Comparison of ENCODE assay signal across 8 mouse cellular contexts in the genomic region with DNA sequence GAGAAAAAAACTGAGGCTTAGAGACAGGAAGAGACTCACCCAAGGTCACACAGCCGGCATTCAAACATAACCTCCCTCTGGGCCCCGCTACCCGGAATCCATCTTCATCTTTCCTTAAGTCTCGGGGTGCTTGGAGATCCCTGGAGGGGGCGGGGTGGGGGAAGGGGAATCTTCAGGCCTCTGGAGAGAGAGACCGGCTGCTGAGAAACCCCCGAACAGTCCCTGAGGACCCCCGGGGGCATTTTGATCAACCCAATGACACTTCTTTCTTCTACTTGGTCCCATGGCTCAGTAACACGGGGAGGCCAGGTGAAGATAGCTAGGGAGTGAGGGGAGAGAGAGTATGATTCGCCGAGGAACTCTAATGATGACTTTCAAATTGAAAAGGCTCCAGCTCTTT. TPM values are rescaled to one million over a fixed set of nuclear protein-coding genes. Genes with fewer than 3 reads are reported as not detected.
DNase-seq lines count a peak whose midpoint lies in the region; ATAC-seq and TF ChIP-seq lines count a peak whose summit lies in the region.

No protein-coding gene starts in this region.

- peak overlapping the region; percentile 86 for H3K4me3 ChIP-seq in heart, embryonic 14.5 days (ENCODE audit: control insufficient read depth in 1 of 2, insufficient read depth in 1 of 2, low read depth in 1 of 2, low read length in 2 of 2)
- peak overlapping the region; percentile 70 for H3K4me3 ChIP-seq in hindbrain, embryonic 12.5 days
- peak overlapping the region; percentile 77 for H3K4me3 ChIP-seq in midbrain, embryonic 12.5 days

- no peak for TF ChIP-seq CTCF in brain, embryonic 14.5 days (IDR thresholded peaks at IDR 0.05; ENCODE audit: borderline replicate concordance, extremely low read depth, insufficient read depth, insufficient read length)

- ATAC-seq in heart, embryonic 14.5 days (ENCODE audit: insufficient number of reproducible peaks, insufficient read depth, low FRiP score, low read depth), result no peak
- ATAC-seq in hindbrain, embryonic 12.5 days (ENCODE audit: low FRiP score), result no peak
- no peak for ATAC-seq in midbrain, embryonic 12.5 days (ENCODE audit: low FRiP score, low read depth)
- no peak for ATAC-seq in CD4-positive, CD25-positive, alpha-beta regulatory T cell, adult 4 months
- ATAC-seq in megakaryocyte-erythroid progenitor cell, adult 5-6 weeks (replicated peaks; ENCODE audit: low FRiP score, low TSS enrichment, poor library complexity, severe bottlenecking), result no peak

- no peaks in the 10 kb centered on the region for H3K27me3 ChIP-seq in heart, embryonic 14.5 days (ENCODE audit: control insufficient read depth, insufficient read depth, low read length)
- H3K27me3 ChIP-seq in hindbrain, embryonic 12.5 days, result no peaks in the 10 kb centered on the region
- no peaks in the 10 kb centered on the region for H3K27me3 ChIP-seq in midbrain, embryonic 12.5 days

- 5% methylated on average over 11 of the region's 11 CpGs for WGBS in heart, embryonic 14.5 days
- WGBS in hindbrain, embryonic 12.5 days, result 7% methylated on average over 11 of the region's 11 CpGs
- WGBS in midbrain, embryonic 12.5 days, result 8% methylated on average over 11 of the region's 11 CpGs

- H3K36me3 ChIP-seq in heart, embryonic 14.5 days (ENCODE audit: control insufficient read depth, insufficient read depth, low read length), result peaks cover 28% of the 10 kb centered on the region
- peaks cover 13% of the 10 kb centered on the region; the same call in 1 of the 2 replicates for H3K36me3 ChIP-seq in hindbrain, embryonic 12.5 days
- H3K36me3 ChIP-seq in midbrain, embryonic 12.5 days, result peaks cover 9% of the 10 kb centered on the region; the same call in 1 of the 2 replicates

- peak overlapping the region; percentile 97 for H3K9ac ChIP-seq in heart, embryonic 14.5 days (ENCODE audit: low read length)
- H3K9ac ChIP-seq in hindbrain, embryonic 12.5 days, result peak overlapping the region; percentile 91
- peak overlapping the region; percentile 83 for H3K9ac ChIP-seq in midbrain, embryonic 12.5 days (replicated peaks)

- peak overlapping the region; percentile 84 for H3K4me2 ChIP-seq in heart, embryonic 14.5 days (ENCODE audit: low read length)
- H3K4me2 ChIP-seq in hindbrain, embryonic 12.5 days (replicated peaks), result peak overlapping the region; percentile 79
- peak overlapping the region; percentile 88 for H3K4me2 ChIP-seq in midbrain, embryonic 12.5 days (replicated peaks)

- no peaks in the 10 kb centered on the region for H3K9me3 ChIP-seq in heart, embryonic 14.5 days (ENCODE audit: control insufficient read depth, low read length)
- no peaks in the 10 kb centered on the region for H3K9me3 ChIP-seq in hindbrain, embryonic 12.5 days (replicated peaks)
- H3K9me3 ChIP-seq in midbrain, embryonic 12.5 days, result no peaks in the 10 kb centered on the region

- TF ChIP-seq POLR2A in brain, embryonic 14.5 days (IDR thresholded peaks at IDR 0.05; ENCODE audit: borderline replicate concordance, extremely low read depth, insufficient read depth, insufficient read length, poor library complexity, severe bottlenecking), result no peak

- no peak for DNase-seq in heart, adult 11 months
- DNase-seq in brain, embryonic 14.5 days (ENCODE audit: low read depth), result peak; percentile 30
- no peak for DNase-seq in thymus, postnatal 14 days

- peaks cover 15 to 33% of the 10 kb centered on the region in 2 experiments for H3K4me1 ChIP-seq in heart, embryonic 14.5 days (ENCODE audit: control insufficient read depth in 2 of 2, insufficient read depth in 2 of 2, low read length in 2 of 2)
- H3K4me1 ChIP-seq in hindbrain, embryonic 12.5 days, result peaks cover 30% of the 10 kb centered on the region
- H3K4me1 ChIP-seq in midbrain, embryonic 12.5 days, result peaks cover 31% of the 10 kb centered on the region

- peak overlapping the region; percentile 91 to 92 for H3K27ac ChIP-seq in heart, embryonic 14.5 days (replicated peaks in 1 of 2; ENCODE audit: control insufficient read depth in 1 of 2, insufficient read depth in 1 of 2, low read depth in 2 of 2, low read length in 2 of 2)
- peak overlapping the region; percentile 82 for H3K27ac ChIP-seq in hindbrain, embryonic 12.5 days
- H3K27ac ChIP-seq in midbrain, embryonic 12.5 days (replicated peaks), result no peak overlapping the region; the same call in 1 of the 2 replicates

RNA-seq across cellular contexts. Expression of gene Dact3, which starts 0.9 kb away (rescaled TPM):
- 13.2 and 13.8 TPM in 2 replicates for polyA plus RNA-seq in heart, embryonic 14.5 days (2014; fragmentation: Nextera tagmentation; extraction: Ambion mirVana)
- 41.7 and 43.6 TPM in 2 replicates for polyA plus RNA-seq in brain, embryonic 14.5 days (2012; rRNA removed)
- polyA plus RNA-seq in hindbrain, embryonic 12.5 days (2016; fragmentation: Nextera tagmentation; extraction: Ambion mirVana), result 9.0 and 10.4 TPM in 2 replicates
- polyA plus RNA-seq in midbrain, embryonic 12.5 days (2016; fragmentation: Nextera tagmentation; extraction: Ambion mirVana), result 4.7 and 6.2 TPM in 2 replicates
- polyA plus RNA-seq in CD4-positive, CD25-positive, alpha-beta regulatory T cell, adult 4 months (2017; shearing (Covaris generic)), result not detected
- 0.27 TPM in 1 of 2 replicates, not detected in the other for total RNA-seq in megakaryocyte-erythroid progenitor cell, adult 5-6 weeks (2014; fragmentation: Nextera tagmentation)
- total RNA-seq in megakaryocyte-erythroid progenitor cell, adult 5-6 weeks (2017), result 0.75 TPM in 1 of 2 replicates, not detected in the other

RNA-seq across cellular contexts. Expression of gene Gng8, which starts 15.6 kb away (rescaled TPM):
- polyA plus RNA-seq in heart, embryonic 14.5 days (2014; fragmentation: Nextera tagmentation; extraction: Ambion mirVana), result 4.2 and 6.9 TPM in 2 replicates
- polyA plus RNA-seq in brain, embryonic 14.5 days (2012; rRNA removed), result 11.5 and 15.5 TPM in 2 replicates
- 12.1 and 13.6 TPM in 2 replicates for polyA plus RNA-seq in hindbrain, embryonic 12.5 days (2016; fragmentation: Nextera tagmentation; extraction: Ambion mirVana)
- polyA plus RNA-seq in midbrain, embryonic 12.5 days (2016; fragmentation: Nextera tagmentation; extraction: Ambion mirVana), result 12.1 and 26.0 TPM in 2 replicates
- not detected for polyA plus RNA-seq in CD4-positive, CD25-positive, alpha-beta regulatory T cell, adult 4 months (2017; shearing (Covaris generic))
- total RNA-seq in megakaryocyte-erythroid progenitor cell, adult 5-6 weeks (2014; fragmentation: Nextera tagmentation), result not detected in 2 replicates
- 2.6 TPM in 1 of 2 replicates, not detected in the other for total RNA-seq in megakaryocyte-erythroid progenitor cell, adult 5-6 weeks (2017)

RNA-seq across cellular contexts. Expression of gene Ptgir, which starts 30.3 kb away (rescaled TPM):
- polyA plus RNA-seq in heart, embryonic 14.5 days (2014; fragmentation: Nextera tagmentation; extraction: Ambion mirVana), result 0.38 and 0.57 TPM in 2 replicates
- 0.47 and 0.75 TPM in 2 replicates for polyA plus RNA-seq in brain, embryonic 14.5 days (2012; rRNA removed)
- polyA plus RNA-seq in hindbrain, embryonic 12.5 days (2016; fragmentation: Nextera tagmentation; extraction: Ambion mirVana), result 1.6 and 2.1 TPM in 2 replicates
- 1.1 and 1.2 TPM in 2 replicates for polyA plus RNA-seq in midbrain, embryonic 12.5 days (2016; fragmentation: Nextera tagmentation; extraction: Ambion mirVana)
- 10 to 100 TPM in 1 of 2 experiments, 1 to 10 TPM in 1; 7.9 to 10.2 TPM for polyA plus RNA-seq in CD4-positive, CD25-positive, alpha-beta regulatory T cell, adult 4 months (2017; shearing (Covaris generic))
- not detected in 2 replicates for total RNA-seq in megakaryocyte-erythroid progenitor cell, adult 5-6 weeks (2014; fragmentation: Nextera tagmentation)
- total RNA-seq in megakaryocyte-erythroid progenitor cell, adult 5-6 weeks (2017), result not detected in 2 replicates

RNA-seq across cellular contexts. Expression of gene Prkd2, which starts 33.3 kb away (rescaled TPM):
- polyA plus RNA-seq in heart, embryonic 14.5 days (2014; fragmentation: Nextera tagmentation; extraction: Ambion mirVana), result 11.2 and 12.5 TPM in 2 replicates
- polyA plus RNA-seq in brain, embryonic 14.5 days (2012; rRNA removed), result 13.9 and 14.0 TPM in 2 replicates
- 8.8 and 9.3 TPM in 2 replicates for polyA plus RNA-seq in hindbrain, embryonic 12.5 days (2016; fragmentation: Nextera tagmentation; extraction: Ambion mirVana)
- 10.2 and 12.0 TPM in 2 replicates for polyA plus RNA-seq in midbrain, embryonic 12.5 days (2016; fragmentation: Nextera tagmentation; extraction: Ambion mirVana)
- polyA plus RNA-seq in CD4-positive, CD25-positive, alpha-beta regulatory T cell, adult 4 months (2017; shearing (Covaris generic)), result 10 to 100 TPM; 57.3 to 60.0 TPM
- 14.2 and 19.8 TPM in 2 replicates for total RNA-seq in megakaryocyte-erythroid progenitor cell, adult 5-6 weeks (2014; fragmentation: Nextera tagmentation)
- 5.2 and 14.9 TPM in 2 replicates for total RNA-seq in megakaryocyte-erythroid progenitor cell, adult 5-6 weeks (2017)

RNA-seq across cellular contexts. Expression of gene Calm3, which starts 47.9 kb away (rescaled TPM):
- 119 and 152 TPM in 2 replicates for polyA plus RNA-seq in heart, embryonic 14.5 days (2014; fragmentation: Nextera tagmentation; extraction: Ambion mirVana)
- 580 and 837 TPM in 2 replicates for polyA plus RNA-seq in brain, embryonic 14.5 days (2012; rRNA removed)
- 185 and 210 TPM in 2 replicates for polyA plus RNA-seq in hindbrain, embryonic 12.5 days (2016; fragmentation: Nextera tagmentation; extraction: Ambion mirVana)
- polyA plus RNA-seq in midbrain, embryonic 12.5 days (2016; fragmentation: Nextera tagmentation; extraction: Ambion mirVana), result 223 and 224 TPM in 2 replicates
- 100 to 1,000 TPM in 1 of 2 experiments, 10 to 100 TPM in 1; 48.5 to 103 TPM for polyA plus RNA-seq in CD4-positive, CD25-positive, alpha-beta regulatory T cell, adult 4 months (2017; shearing (Covaris generic))
- total RNA-seq in megakaryocyte-erythroid progenitor cell, adult 5-6 weeks (2014; fragmentation: Nextera tagmentation), result 291 and 377 TPM in 2 replicates
- total RNA-seq in megakaryocyte-erythroid progenitor cell, adult 5-6 weeks (2017), result 512 and 515 TPM in 2 replicates
